Mouse (Mus musculus): ENCODE data around the gene Il11.

Il11 gene

GRCm38 (mm10) chr7:4788499-4789435 lies 6.1 kb upstream of the Il11 start:
- peak; percentile 46 for DNase-seq (ENCODE audit: low spot score)

GRCm38 (mm10) chr7:4783667-4784268 lies 1.1 kb upstream of the Il11 start:
- DNase-seq (ENCODE audit: low spot score) = no peak

GRCm38 (mm10) chr7:4782130-4782529 lies 529 bp downstream of the Il11 start:
- DNase-seq (ENCODE audit: low spot score) = no peak

- DNase-seq (ENCODE audit: low spot score) = no peak
These were observed 2.7 kb downstream of the Il11 start for GRCm38 (mm10) chr7:4779921-4780320.

GRCm38 (mm10) chr7:4777851-4778637 lies 4.6 kb downstream of the Il11 start:
- no peak for DNase-seq (ENCODE audit: low spot score)

GRCm38 (mm10) chr7:4776861-4777830 lies 5.5 kb downstream of the Il11 start:
- DNase-seq (ENCODE audit: low spot score) = peak; percentile 43

GRCm38 (mm10) chr7:4776131-4776530 lies 6.5 kb downstream of the Il11 start:
- no peak for DNase-seq (ENCODE audit: low spot score)

GRCm38 (mm10) chr7:4771202-4771601 lies 11.5 kb downstream of the Il11 start, which contains the start of gene Fam71e2:
Gene Fam71e2, minus strand, starts transcription at chr7:4771302.
- no peak for DNase-seq (ENCODE audit: low spot score)

- DNase-seq (ENCODE audit: low spot score) = no peak
These were observed 17.5 kb downstream of the Il11 start for GRCm38 (mm10) chr7:4764946-4765710.

GRCm38 (mm10) chr7:4759670-4760069 lies 23.0 kb downstream of the Il11 start:
- DNase-seq (ENCODE audit: low spot score) = no peak

- DNase-seq (ENCODE audit: low spot score) = peak; percentile 72
These were observed 29.7 kb downstream of the Il11 start, which contains the start of gene Cox6b2 for GRCm38 (mm10) chr7:4752821-4753570. Gene Cox6b2, minus strand, starts transcription at chr7:4753094.

GRCm38 (mm10) chr7:4751971-4752820 lies 30.5 kb downstream of the Il11 start:
- peak; percentile 48 for DNase-seq (ENCODE audit: low spot score)

GRCm38 (mm10) chr7:4749169-4749568 lies 33.5 kb downstream of the Il11 start:
- no peak for DNase-seq (ENCODE audit: low spot score)

GRCm38 (mm10) chr7:4748321-4748720 lies 34.3 kb downstream of the Il11 start:
- DNase-seq (ENCODE audit: low spot score) = no peak

- no peak for DNase-seq (ENCODE audit: low spot score)
These were observed 35.3 kb downstream of the Il11 start for GRCm38 (mm10) chr7:4747156-4747899.

GRCm38 (mm10) chr7:4746326-4746980 lies 36.2 kb downstream of the Il11 start:
- DNase-seq (ENCODE audit: low spot score) = no peak

- no peak for DNase-seq (ENCODE audit: low spot score)
These were observed 37.8 kb downstream of the Il11 start for GRCm38 (mm10) chr7:4744886-4745285.

Data from ovary, postnatal 14 days (tissue).